Mouse (Mus musculus) liver, embryonic 16.5 days (tissue): ENCODE data around the gene Trio. TPM values are rescaled to one million over a fixed set of nuclear protein-coding genes. Genes with fewer than 3 reads are reported as not detected.
"Not testable (repeated sequence)": the region's sequence is repeated elsewhere in the genome, so short reads cannot be mapped to it uniquely, and the experiment has no call there.

Experiments used
- ATAC-seq: fragments of 200-750 bp; cut with Nextera tagmentation; 2 replicates; pipeline ENCODE4 v1.8.0; 2017; ENCODE audit warnings: low read depth, mild to moderate bottlenecking, moderate number of reproducible peaks, moderate library complexity
- H3K27ac ChIP-seq: fragments of 300-500 bp; sonication (generic); 2 replicates; pipeline ENCODE4 v1.5.1; 2014; ENCODE audit warnings: mild to moderate bottlenecking, low read length
- H3K27me3 ChIP-seq: fragments of 300-500 bp; sonication (generic); 2 replicates; pipeline ENCODE4 v1.6.1; 2014; ENCODE audit warnings: low read depth, low read length, mixed read lengths; ENCODE audit not compliant: control insufficient read depth, insufficient read depth
- H3K36me3 ChIP-seq: fragments of 300-500 bp; sonication (generic); 2 replicates; pipeline ENCODE4 v1.6.1; 2014; ENCODE audit warnings: mild to moderate bottlenecking; ENCODE audit not compliant: control insufficient read depth, insufficient read depth
- H3K4me1 ChIP-seq: fragments of 300-500 bp; sonication (generic); 2 replicates; pipeline ENCODE4 v1.6.1; 2014; ENCODE audit warnings: low read depth, low read length, mixed read lengths; ENCODE audit not compliant: control insufficient read depth
- H3K4me2 ChIP-seq: fragments of 300-500 bp; sonication (generic); 2 replicates; pipeline ENCODE4 v1.6.1; 2014; ENCODE audit warnings: low read depth, low read length, mixed read lengths
- H3K4me3 ChIP-seq: fragments of 300-500 bp; sonication (generic); 2 replicates; pipeline ENCODE4 v1.5.1; 2014; ENCODE audit warnings: low read depth, mild to moderate bottlenecking, low read length
- H3K9ac ChIP-seq: fragments of 300-500 bp; sonication (generic); 2 replicates; pipeline ENCODE4 v1.6.1; 2014; ENCODE audit warnings: low read depth, low read length
- H3K9me3 ChIP-seq: fragments of 300-500 bp; sonication (generic); replicated peaks from 2 replicates; pipeline ENCODE4 v1.6.1; 2016; ENCODE audit warnings: low read length; ENCODE audit not compliant: control insufficient read depth
- WGBS: fragments of 180-500 bp; shearing (Covaris S2); extraction: QIAGEN DNeasy Blood & Tissue Kit; methylation state at CpG from one replicate; pipeline ENCODE4 v1.1.7; 2014; ENCODE audit not compliant: insufficient replicate concordance; 5-methylcytosine and 5-hydroxymethylcytosine counted together
- polyA plus RNA-seq: library from polyadenylated mRNA; unstranded; fragments of >200 nt; fragmentation: Nextera tagmentation; extraction: Ambion mirVana; gene quantifications from 2 replicates; pipeline ENCODE4 v1.2.1, GENCODE M21; 2015

Gene Trio
- polyA plus RNA-seq, 1 experiment from 2014 or later: 3.2 TPM

DNA sequence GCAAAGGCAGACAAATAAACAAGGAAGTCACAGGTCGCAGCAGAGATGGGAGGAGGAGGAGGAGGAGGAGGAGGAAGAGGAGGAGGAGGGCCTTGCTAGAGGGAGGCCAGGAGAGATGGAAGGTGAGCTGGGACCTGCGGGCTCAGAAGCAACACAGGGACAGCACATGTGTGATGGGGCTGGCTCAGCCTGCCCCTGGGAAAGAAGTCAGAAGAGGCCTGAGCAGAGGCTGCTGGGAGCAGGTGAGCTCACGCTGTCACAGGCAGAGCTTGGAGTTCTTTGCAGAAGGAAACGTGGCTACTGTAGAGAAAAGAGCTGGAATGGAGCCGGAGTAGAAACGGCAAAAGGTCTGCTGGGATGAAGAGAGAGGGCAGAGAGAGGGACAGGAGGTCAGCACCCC is 185.5 kb downstream of the Trio start:
- H3K4me1 ChIP-seq: peaks cover 4% of the 10 kb centered on the region
- ATAC-seq: no peak
- H3K27ac ChIP-seq: no peak overlapping the region
- H3K4me3 ChIP-seq: no peak overlapping the region
- no peaks in the 10 kb centered on the region for H3K9me3 ChIP-seq
- no peak overlapping the region for H3K4me2 ChIP-seq
- no peak overlapping the region for H3K9ac ChIP-seq
- no peaks in the 10 kb centered on the region; the same call in 1 of the 2 replicates for H3K36me3 ChIP-seq
- 66% methylated on average over 6 of the region's 6 CpGs for WGBS
- H3K27me3 ChIP-seq: no peaks in the 10 kb centered on the region

DNA sequence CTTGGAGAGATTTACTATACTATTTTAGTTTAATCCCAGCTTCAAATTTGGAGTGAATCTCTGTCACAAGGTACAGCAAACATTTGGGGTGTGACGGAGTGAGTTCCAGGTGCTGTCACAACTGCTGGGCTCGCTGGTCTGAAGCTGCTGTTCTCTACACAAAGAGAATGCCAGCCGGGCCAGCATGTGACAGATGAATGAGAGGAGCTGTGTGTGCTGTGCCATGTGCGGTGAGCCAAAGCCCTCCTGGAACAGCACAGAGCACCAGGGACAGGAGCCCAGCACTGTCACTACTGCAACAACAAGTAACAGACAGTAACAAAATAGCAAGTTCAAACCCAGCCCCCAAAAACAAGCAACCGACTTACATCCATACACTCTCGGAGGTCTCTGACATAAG is 194.0 kb downstream of the Trio start:
- Histone ChIP-seq H3K4me2 (no peak overlapping the region), H3K9ac (no peak overlapping the region), H3K4me3 (no peak overlapping the region), H3K27me3 (no peaks in the 10 kb centered on the region), H3K36me3 (no peaks in the 10 kb centered on the region; the same call in 1 of the 2 replicates), H3K9me3 (no peaks in the 10 kb centered on the region), H3K4me1 (no peaks in the 10 kb centered on the region), H3K27ac (no peak overlapping the region)
- ATAC-seq: no peak
- 83% methylated on average over 6 of the region's 6 CpGs for WGBS

DNA sequence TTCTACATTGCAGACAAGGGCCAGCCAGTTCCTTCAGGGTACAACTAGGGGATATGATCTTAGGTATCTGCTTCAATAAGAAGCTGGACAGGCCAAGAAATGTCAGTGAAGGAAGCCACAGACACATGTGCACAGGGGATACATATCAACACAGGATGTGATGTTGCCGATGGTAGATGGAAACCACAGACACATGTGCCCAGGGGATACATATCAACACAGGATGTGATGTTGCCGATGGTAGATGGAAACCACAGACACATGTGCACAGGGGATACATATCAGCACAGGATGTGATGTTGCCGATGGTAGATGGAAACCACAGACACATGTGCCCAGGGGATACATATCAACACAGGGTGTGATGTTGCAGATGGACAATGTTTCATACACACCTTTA is 197.8 kb downstream of the Trio start:
- not testable (repeated sequence) for H3K4me2 ChIP-seq, H3K27ac ChIP-seq, ATAC-seq, H3K27me3 ChIP-seq, H3K4me1 ChIP-seq, H3K4me3 ChIP-seq, H3K9ac ChIP-seq, H3K36me3 ChIP-seq, H3K9me3 ChIP-seq
- WGBS: 16% methylated on average over 3 of the region's 3 CpGs

GRCm38 (mm10) chr15:27826886-27827285 is 198.8 kb downstream of the Trio start:
- H3K4me2 ChIP-seq: no peak overlapping the region
- no peak overlapping the region for H3K27ac ChIP-seq
- H3K4me3 ChIP-seq: no peak overlapping the region
- H3K9ac ChIP-seq: no peak overlapping the region
- no peaks in the 10 kb centered on the region for H3K9me3 ChIP-seq
- 64% methylated on average over 4 of the region's 4 CpGs for whole genome bisulfite sequencing
- H3K36me3 ChIP-seq: no peaks in the 10 kb centered on the region
- no peak for ATAC-seq
- no peaks in the 10 kb centered on the region for H3K4me1 ChIP-seq
- no peaks in the 10 kb centered on the region for H3K27me3 ChIP-seq

GRCm38 (mm10) chr15:27826048-27826637 is 199.5 kb downstream of the Trio start:
- no peak for ATAC-seq
- Histone ChIP-seq H3K36me3 (no peaks in the 10 kb centered on the region), H3K9me3 (no peaks in the 10 kb centered on the region), H3K4me1 (no peaks in the 10 kb centered on the region), H3K27ac (no peak overlapping the region), H3K27me3 (no peaks in the 10 kb centered on the region), H3K4me2 (no peak overlapping the region), H3K4me3 (no peak overlapping the region), H3K9ac (no peak overlapping the region)
- 46% methylated on average over 4 of the region's 4 CpGs for WGBS

GRCm38 (mm10) chr15:27825390-27825789 is 200.3 kb downstream of the Trio start:
- Histone ChIP-seq H3K9me3 (no peaks in the 10 kb centered on the region), H3K4me1 (no peaks in the 10 kb centered on the region), H3K4me2 (no peak overlapping the region), H3K4me3 (no peak overlapping the region), H3K27ac (no peak overlapping the region), H3K9ac (no peak overlapping the region), H3K36me3 (no peaks in the 10 kb centered on the region), H3K27me3 (no peaks in the 10 kb centered on the region)
- ATAC-seq: no peak
- WGBS: 71% methylated on average over 12 of the region's 12 CpGs

- Histone ChIP-seq H3K4me3 (no peak overlapping the region), H3K36me3 (no peaks in the 10 kb centered on the region), H3K27ac (no peak overlapping the region), H3K9me3 (no peaks in the 10 kb centered on the region), H3K4me1 (no peaks in the 10 kb centered on the region), H3K27me3 (no peaks in the 10 kb centered on the region), H3K9ac (no peak overlapping the region), H3K4me2 (no peak overlapping the region)
- ATAC-seq: no peak
- WGBS: 64% methylated on average over 4 of the region's 4 CpGs
Measured at GRCm38 (mm10) chr15:27823581-27823980, 202.1 kb downstream of the Trio start.

DNA sequence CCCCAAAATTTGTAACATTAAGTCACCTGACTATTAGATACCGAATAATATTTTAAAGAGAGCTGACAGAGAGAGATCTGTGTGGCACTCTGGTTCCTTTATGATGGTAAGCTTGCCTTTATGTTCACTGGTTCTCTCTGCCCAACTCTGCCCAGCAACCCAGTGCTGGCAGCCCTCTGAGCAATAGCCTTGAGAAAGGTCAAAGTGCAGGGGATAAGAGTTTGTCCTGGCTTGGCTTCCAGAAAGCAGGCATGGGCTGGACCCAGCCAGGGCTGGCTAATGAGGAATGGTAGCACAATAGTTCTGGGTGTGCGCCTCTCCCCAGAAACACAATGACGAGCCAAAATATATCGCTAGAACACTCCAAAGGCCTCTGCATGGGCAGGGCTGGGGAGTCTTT is 203.2 kb downstream of the Trio start:
- no peak overlapping the region for H3K27ac ChIP-seq
- H3K36me3 ChIP-seq: no peaks in the 10 kb centered on the region
- WGBS: 85% methylated on average over 4 of the region's 4 CpGs
- H3K9me3 ChIP-seq: no peaks in the 10 kb centered on the region
- no peak for ATAC-seq
- no peaks in the 10 kb centered on the region for H3K4me1 ChIP-seq
- H3K4me2 ChIP-seq: no peak overlapping the region
- no peaks in the 10 kb centered on the region for H3K27me3 ChIP-seq
- H3K4me3 ChIP-seq: no peak overlapping the region
- H3K9ac ChIP-seq: no peak overlapping the region

DNA sequence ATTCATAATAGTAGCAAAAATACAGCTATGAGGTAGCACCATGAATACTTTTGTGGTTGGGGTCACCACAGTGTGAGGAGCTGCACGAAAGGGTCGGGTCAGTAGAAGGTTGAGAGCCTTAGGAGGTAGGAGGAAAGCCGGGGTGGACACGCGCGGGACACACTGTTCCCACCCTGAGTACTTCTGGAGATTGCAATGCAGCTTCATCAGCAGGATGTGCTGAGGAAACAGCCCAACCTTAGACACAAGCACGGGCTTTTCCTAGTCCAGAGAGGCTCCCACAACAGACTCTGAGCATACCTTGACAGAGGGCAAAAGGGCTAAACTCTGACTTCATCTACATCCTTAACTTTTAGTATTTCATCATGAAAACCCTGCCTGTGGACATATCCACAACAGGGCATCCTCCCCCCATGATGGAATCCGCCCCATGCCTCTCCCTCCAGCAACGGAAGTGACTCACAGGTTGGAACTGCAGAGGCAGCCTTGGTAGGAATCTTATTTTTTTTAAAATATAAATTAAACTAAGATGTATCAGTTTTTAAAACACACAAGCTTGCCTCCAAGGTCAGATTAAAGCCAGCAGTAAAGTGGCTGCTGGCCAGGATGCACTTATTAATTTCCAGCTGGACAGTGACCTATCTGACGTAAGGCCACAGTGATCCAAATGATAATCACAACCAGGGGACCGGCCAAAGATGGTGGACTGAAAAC is 203.8 kb downstream of the Trio start:
- H3K36me3 ChIP-seq: no peaks in the 10 kb centered on the region
- no peak overlapping the region for H3K4me3 ChIP-seq
- no peak overlapping the region for H3K9ac ChIP-seq
- H3K9me3 ChIP-seq: no peaks in the 10 kb centered on the region
- H3K27ac ChIP-seq: no peak overlapping the region
- H3K27me3 ChIP-seq: no peaks in the 10 kb centered on the region
- no peak overlapping the region for H3K4me2 ChIP-seq
- no peak for ATAC-seq
- WGBS: 72% methylated on average over 11 of the region's 11 CpGs
- no peaks in the 10 kb centered on the region for H3K4me1 ChIP-seq
